Mouse (Mus musculus): ENCODE measurements around the gene Zfp2. TPM values are rescaled to one million over a fixed set of nuclear protein-coding genes. Genes with fewer than 3 reads are reported as not detected.

Zfp2 gene
- polyA plus RNA-seq (2015; fragmentation: Nextera tagmentation; extraction: Ambion mirVana): 13.9 and 14.5 TPM in 2 replicates

- peak; percentile 98 for ATAC-seq (replicated peaks; ENCODE audit: low FRiP score)
- Histone ChIP-seq H3K36me3 (peaks cover 29% of the 10 kb centered on the region), H3K4me1 (0 out of 2 replicates have a peak, but pooled peaks cover 5% of the 10 kb centered on the region), H3K27ac (peak within 1 kb of the TSS; percentile 89), H3K4me3 (replicated peaks) (peak within 1 kb of the TSS; percentile 75), H3K4me2 (peak within 1 kb of the TSS; percentile 59), H3K9ac (peak within 1 kb of the TSS; percentile 75), H3K9me3 (replicated peaks) (peaks cover 5% of the 10 kb centered on the region; the same call in 1 of the 2 replicates), H3K27me3 (no peaks in the 10 kb centered on the region)
- WGBS: under 1% methylated on average over 47 of the region's 47 CpGs
Measured at GRCm38 (mm10) chr11:50915671-50916320, at the start of gene Zfp2. TSS of gene Zfp2 (minus strand) at chr11:50916165.

DNA sequence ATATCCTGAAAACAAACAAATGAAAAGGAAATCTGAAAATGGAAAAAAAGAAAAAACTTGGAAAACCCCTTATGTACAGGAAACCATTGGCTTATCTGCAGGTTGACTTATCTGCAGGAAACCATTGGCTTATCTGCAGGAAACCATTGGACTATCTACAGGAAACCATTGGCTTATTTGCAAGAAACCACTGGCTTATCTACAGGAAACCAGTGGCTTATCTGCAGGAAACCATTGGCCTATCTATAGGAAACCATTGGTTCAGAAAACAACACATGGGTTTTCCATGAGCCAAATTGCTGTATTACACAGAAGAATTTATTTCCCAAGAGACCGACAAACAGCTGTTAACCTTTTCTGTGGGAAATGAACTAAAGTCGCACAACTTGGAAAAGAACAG, 48.9 kb upstream of the Zfp2 start:
- no peak overlapping the region for H3K4me2 ChIP-seq
- H3K27ac ChIP-seq: no peak overlapping the region
- H3K9me3 ChIP-seq (replicated peaks): no peaks in the 10 kb centered on the region
- WGBS: 66% methylated on average over 2 of the region's 2 CpGs
- no peaks in the 10 kb centered on the region for H3K27me3 ChIP-seq
- no peak for ATAC-seq (replicated peaks; ENCODE audit: low FRiP score)
- no peaks in the 10 kb centered on the region for H3K36me3 ChIP-seq
- no peak overlapping the region for H3K4me3 ChIP-seq (replicated peaks)
- H3K4me1 ChIP-seq: no peaks in the 10 kb centered on the region
- H3K9ac ChIP-seq: no peak overlapping the region

DNA sequence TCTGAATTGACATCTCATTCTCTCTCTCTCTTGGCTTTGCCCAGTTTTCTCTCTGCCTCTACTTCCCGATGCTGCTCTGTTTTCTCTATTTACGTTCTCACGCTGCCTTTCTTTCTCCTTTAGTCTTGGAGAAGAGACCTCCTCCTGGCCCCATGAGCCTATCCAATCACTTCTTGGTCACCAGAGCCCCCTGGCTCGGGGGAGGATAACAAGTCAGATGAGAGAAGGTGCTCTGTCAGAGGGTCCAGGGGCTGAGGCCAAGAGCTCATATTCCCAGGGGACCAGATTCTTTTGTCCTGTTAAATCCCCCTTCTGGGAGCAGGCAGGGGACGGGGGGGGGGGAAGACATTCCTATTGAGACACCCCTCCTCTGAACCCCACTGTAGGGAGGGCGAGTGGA, 37.7 kb upstream of the Zfp2 start, which contains the start of gene Prop1:
TSS of gene Prop1 (minus strand) at position 101 of the 400 bp plus-strand sequence.
- Histone ChIP-seq H3K4me2 (peak within 1 kb of the TSS; percentile 38), H3K9me3 (replicated peaks) (no peaks in the 10 kb centered on the region), H3K4me1 (peaks cover 10% of the 10 kb centered on the region; the same call in 1 of the 2 replicates), H3K4me3 (replicated peaks) (no peak within 1 kb of the TSS), H3K27me3 (no peaks in the 10 kb centered on the region; the same call in 1 of the 2 replicates), H3K27ac (no peak within 1 kb of the TSS), H3K9ac (no peak within 1 kb of the TSS), H3K36me3 (no peaks in the 10 kb centered on the region)
- no peak for ATAC-seq (replicated peaks; ENCODE audit: low FRiP score)
- WGBS: 65% methylated on average over 6 of the region's 6 CpGs

DNA sequence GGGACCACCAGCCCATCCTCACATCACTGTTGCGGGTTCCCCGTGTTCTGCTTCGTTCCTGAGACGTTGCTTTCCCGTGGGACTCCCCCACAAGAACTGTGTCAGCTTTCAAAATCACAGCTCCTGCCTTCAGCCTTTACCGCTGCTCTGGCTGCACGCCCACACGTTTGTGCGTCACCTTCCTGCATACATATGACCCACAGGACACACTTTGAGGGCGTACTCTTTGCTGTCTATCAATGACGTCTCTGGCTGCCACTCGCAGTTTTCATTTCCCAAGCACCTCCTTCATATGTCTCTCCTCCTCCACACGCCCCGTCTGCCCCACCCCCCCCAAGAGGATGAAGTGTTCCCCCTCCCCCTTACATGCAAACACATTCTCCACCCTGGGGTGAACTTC, 36.3 kb upstream of the Zfp2 start:
- Histone ChIP-seq H3K9me3 (replicated peaks) (no peaks in the 10 kb centered on the region), H3K9ac (no peak overlapping the region), H3K4me2 (peak overlapping the region; percentile 38), H3K4me1 (peaks cover 10% of the 10 kb centered on the region; the same call in 1 of the 2 replicates), H3K27ac (no peak overlapping the region), H3K27me3 (no peaks in the 10 kb centered on the region; the same call in 1 of the 2 replicates), H3K4me3 (replicated peaks) (no peak overlapping the region), H3K36me3 (no peaks in the 10 kb centered on the region)
- WGBS: 30% methylated on average over 14 of the region's 14 CpGs
- no peak for ATAC-seq (replicated peaks; ENCODE audit: low FRiP score)

DNA sequence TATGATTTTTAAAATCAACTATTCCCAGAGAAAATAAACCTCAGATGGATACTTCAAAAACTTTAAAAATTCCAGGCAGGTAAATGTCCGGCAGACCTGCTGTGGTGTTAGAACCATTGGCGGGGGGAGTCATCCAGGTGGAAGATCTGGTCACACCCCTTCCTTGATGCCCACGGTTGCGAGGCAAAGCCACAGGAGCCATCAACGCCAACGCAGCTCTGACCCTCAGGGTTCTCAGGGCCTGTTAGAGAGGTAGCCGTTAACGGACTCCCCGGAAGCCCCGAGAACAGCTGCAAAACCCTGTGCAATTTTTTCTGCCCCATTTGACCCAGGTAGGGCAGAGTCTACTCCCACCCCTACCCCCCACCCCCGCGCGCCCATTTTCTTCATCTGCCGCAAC, 27.5 kb upstream of the Zfp2 start, which contains the start of gene 4933414I15Rik:
TSS of gene 4933414I15Rik (minus strand) at position 260 of the 400 bp plus-strand sequence.
- no peak for ATAC-seq (replicated peaks; ENCODE audit: low FRiP score)
- Histone ChIP-seq H3K27ac (no peak within 1 kb of the TSS), H3K27me3 (no peaks in the 10 kb centered on the region), H3K9me3 (replicated peaks) (no peaks in the 10 kb centered on the region), H3K4me2 (0 out of 2 replicates have a peak within 1 kb of the TSS, but pooled peaks have one; percentile 9), H3K4me1 (no peaks in the 10 kb centered on the region), H3K4me3 (replicated peaks) (no peak within 1 kb of the TSS), H3K36me3 (no peaks in the 10 kb centered on the region), H3K9ac (no peak within 1 kb of the TSS)
- 71% methylated on average over 14 of the region's 14 CpGs for WGBS

DNA sequence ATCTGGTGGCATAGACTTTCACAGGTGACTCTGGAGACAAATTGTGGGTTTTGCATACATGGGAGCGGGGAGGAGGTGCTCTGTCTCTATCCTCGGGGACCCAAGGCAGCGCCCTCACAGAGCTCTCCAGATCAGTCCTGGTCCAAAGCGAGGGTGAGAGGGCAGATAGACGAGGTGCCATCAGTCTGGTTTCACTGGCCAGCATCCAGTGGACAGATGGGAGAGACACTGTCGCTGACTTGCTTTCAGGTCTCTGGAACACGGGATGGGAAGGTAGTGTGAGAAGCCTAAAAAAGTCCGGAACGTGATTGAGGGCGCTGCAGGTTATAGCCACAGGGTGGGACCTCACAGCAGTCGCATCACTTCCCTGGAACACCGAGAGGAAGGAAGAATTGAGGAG, 26.4 kb upstream of the Zfp2 start:
- Histone ChIP-seq H3K4me1 (no peaks in the 10 kb centered on the region), H3K27ac (no peak overlapping the region), H3K4me3 (replicated peaks) (no peak overlapping the region), H3K27me3 (no peaks in the 10 kb centered on the region), H3K36me3 (no peaks in the 10 kb centered on the region), H3K9me3 (replicated peaks) (no peaks in the 10 kb centered on the region), H3K9ac (no peak overlapping the region), H3K4me2 (0 out of 2 replicates have a peak overlapping the region, but pooled peaks have one; percentile 9)
- ATAC-seq (replicated peaks; ENCODE audit: low FRiP score): no peak
- 65% methylated on average over 12 of the region's 12 CpGs for WGBS

DNA sequence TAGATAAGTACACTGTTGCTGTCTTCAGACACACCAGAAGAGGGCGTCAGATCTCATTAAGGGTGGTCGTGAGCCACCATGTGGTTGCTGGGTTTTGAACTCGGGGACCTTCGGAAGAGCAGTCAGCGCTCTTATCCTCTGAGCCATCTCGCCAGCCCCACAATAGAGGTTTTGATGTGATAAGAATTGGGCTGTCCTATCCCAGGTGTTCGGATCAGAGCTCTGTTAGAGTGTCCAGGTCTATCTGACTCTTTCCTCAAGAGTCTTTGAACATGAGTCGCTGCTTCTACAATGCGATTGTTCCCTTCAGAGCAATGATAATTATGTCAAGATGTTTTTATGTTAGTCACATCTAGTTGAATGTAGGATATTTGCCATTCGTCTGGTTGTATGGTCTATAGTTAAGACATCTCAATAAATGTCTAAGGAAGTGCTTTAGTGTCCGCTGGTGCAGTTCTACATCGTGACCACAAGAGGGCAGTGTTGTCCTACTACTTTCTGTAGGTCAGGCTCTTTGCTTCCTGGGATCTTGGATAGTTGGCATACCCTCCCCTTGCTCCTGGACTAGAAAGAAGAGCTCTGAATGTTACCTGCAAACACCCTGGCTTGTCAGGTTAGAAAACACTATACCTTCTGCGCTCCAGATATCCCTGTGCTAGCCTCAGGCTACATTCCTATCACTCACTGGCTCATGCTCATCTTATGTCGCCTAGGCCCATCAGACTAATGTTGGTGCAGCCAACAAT, 23.8 kb upstream of the Zfp2 start:
- Histone ChIP-seq H3K9me3 (replicated peaks) (no peaks in the 10 kb centered on the region), H3K9ac (no peak overlapping the region), H3K27me3 (no peaks in the 10 kb centered on the region), H3K36me3 (no peaks in the 10 kb centered on the region), H3K4me3 (replicated peaks) (no peak overlapping the region), H3K27ac (no peak overlapping the region), H3K4me2 (no peak overlapping the region), H3K4me1 (no peaks in the 10 kb centered on the region)
- ATAC-seq (replicated peaks; ENCODE audit: low FRiP score): peak; percentile 67
- 37% methylated on average over 14 of the region's 14 CpGs for WGBS

GRCm38 (mm10) chr11:50938435-50938834, 22.5 kb upstream of the Zfp2 start:
- no peaks in the 10 kb centered on the region for H3K27me3 ChIP-seq
- 81% methylated on average over 8 of the region's 8 CpGs for WGBS
- ATAC-seq (replicated peaks; ENCODE audit: low FRiP score): no peak
- no peaks in the 10 kb centered on the region for H3K36me3 ChIP-seq
- no peaks in the 10 kb centered on the region for H3K4me1 ChIP-seq
- H3K4me2 ChIP-seq: no peak overlapping the region
- H3K4me3 ChIP-seq (replicated peaks): no peak overlapping the region
- no peaks in the 10 kb centered on the region for H3K9me3 ChIP-seq (replicated peaks)
- H3K9ac ChIP-seq: no peak overlapping the region
- H3K27ac ChIP-seq: no peak overlapping the region

DNA sequence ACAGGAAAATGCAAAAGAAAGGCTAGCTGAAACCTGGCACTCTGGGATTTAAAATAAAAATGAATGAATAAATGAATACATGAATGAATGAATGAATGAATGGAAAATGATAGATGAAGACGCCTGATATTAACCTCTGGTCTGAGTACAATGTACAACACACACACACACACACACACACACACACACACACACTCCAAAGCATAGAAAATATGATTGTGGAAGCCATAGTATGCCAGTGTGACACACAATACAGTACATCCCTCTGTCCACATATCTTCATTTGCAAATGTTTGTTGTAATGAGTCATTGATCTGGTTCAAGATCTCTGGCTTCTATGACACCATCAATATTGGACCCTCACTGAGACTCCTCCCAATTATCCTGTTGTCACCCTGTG, 16.1 kb upstream of the Zfp2 start:
- H3K9me3 ChIP-seq (replicated peaks): no peaks in the 10 kb centered on the region
- ATAC-seq (replicated peaks; ENCODE audit: low FRiP score): 0 out of 2 replicates have a peak, but pooled peaks have one; percentile 37
- peak overlapping the region; percentile 78; the same call in 1 of the 2 replicates for H3K4me3 ChIP-seq (replicated peaks)
- peaks cover 6% of the 10 kb centered on the region for H3K4me1 ChIP-seq
- H3K4me2 ChIP-seq: peak overlapping the region; percentile 96
- no peaks in the 10 kb centered on the region for H3K36me3 ChIP-seq
- H3K9ac ChIP-seq: no peak overlapping the region
- H3K27ac ChIP-seq: peak overlapping the region; percentile 37; the same call in 1 of the 2 replicates
- no peaks in the 10 kb centered on the region for H3K27me3 ChIP-seq
- 90% methylated on average over 1 of the region's 1 CpGs for WGBS

DNA sequence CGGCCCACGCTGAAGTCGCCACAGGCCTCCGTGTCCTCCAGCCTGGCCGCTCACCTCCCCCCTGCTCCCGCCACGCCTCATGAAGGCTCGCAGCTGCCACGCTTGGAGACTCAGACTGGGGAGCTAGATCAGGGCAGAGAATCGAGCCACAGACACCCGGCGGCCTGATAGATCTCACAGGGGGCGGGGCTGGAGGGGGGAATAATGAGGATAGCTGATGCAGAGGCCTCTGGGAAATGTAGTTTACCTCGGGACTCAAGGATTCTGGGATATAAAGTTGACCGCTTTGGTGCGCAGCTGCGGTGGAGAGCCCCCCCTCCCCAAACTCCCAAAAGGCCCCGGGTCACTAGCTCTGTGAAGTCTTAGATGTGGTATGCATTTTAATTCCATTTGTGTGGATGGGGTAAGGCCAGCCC, 15.5 kb upstream of the Zfp2 start, which contains the start of gene Zfp354b:
TSS of gene Zfp354b (minus strand) at position 183 of the 416 bp plus-strand sequence.
- no peaks in the 10 kb centered on the region for H3K9me3 ChIP-seq (replicated peaks)
- H3K27ac ChIP-seq: peak within 1 kb of the TSS; percentile 71
- peak within 1 kb of the TSS; percentile 76 for H3K9ac ChIP-seq
- peak within 1 kb of the TSS; percentile 96 for H3K4me2 ChIP-seq
- no peaks in the 10 kb centered on the region for H3K27me3 ChIP-seq
- peak within 1 kb of the TSS; percentile 78 for H3K4me3 ChIP-seq (replicated peaks)
- H3K4me1 ChIP-seq: peaks cover 6% of the 10 kb centered on the region
- ATAC-seq (replicated peaks; ENCODE audit: low FRiP score): peak; percentile 94
- no peaks in the 10 kb centered on the region for H3K36me3 ChIP-seq
- WGBS: 0% methylated on average over 18 of the region's 18 CpGs

DNA sequence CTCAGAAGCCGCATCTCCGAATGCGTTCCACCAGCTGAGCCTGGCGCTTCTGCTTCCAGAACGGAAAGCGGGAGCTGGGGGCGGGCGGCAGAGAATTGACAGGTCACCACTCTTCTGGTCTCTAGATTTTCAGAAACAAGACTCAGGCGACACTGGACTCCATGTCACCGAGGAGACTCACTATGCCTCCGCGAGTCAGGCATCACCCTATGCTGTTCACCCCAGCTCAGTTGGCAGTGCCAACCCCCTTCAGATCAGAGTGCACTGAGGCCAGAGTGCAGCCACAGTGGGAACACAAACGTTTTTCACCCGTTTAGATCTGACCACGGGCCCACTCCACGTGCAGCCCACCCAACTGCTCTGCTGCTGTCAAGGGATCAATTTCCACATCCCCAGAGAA, 15.1 kb upstream of the Zfp2 start:
- Histone ChIP-seq H3K4me2 (peak overlapping the region; percentile 96), H3K27me3 (no peaks in the 10 kb centered on the region), H3K9ac (peak overlapping the region; percentile 76), H3K9me3 (replicated peaks) (no peaks in the 10 kb centered on the region), H3K27ac (peak overlapping the region; percentile 71), H3K4me3 (replicated peaks) (peak overlapping the region; percentile 78), H3K36me3 (no peaks in the 10 kb centered on the region), H3K4me1 (peaks cover 6% of the 10 kb centered on the region)
- peak; percentile 73 for ATAC-seq (replicated peaks; ENCODE audit: low FRiP score)
- 1% methylated on average over 16 of the region's 16 CpGs for WGBS

All from kidney, embryonic 15.5 days (tissue).